Mouse (Mus musculus) hindbrain, embryonic 15.5 days (tissue): ENCODE measurements around the gene Rims3. TPM values are rescaled to one million over a fixed set of nuclear protein-coding genes. Genes with fewer than 3 reads are reported as not detected.

Experiments used
- ATAC-seq: fragments of 200-750 bp; cut with Nextera tagmentation; 2 replicates; pipeline ENCODE4 v1.8.0; 2017; ENCODE audit warnings: low read depth, moderate number of reproducible peaks, moderate TSS enrichment; ENCODE audit not compliant: low FRiP score
- H3K27ac ChIP-seq: fragments of 300-500 bp; sonication (generic); replicated peaks from 2 replicates; pipeline ENCODE4 v1.5.1; 2015; ENCODE audit warnings: mild to moderate bottlenecking, inconsistent platforms
- H3K27me3 ChIP-seq: fragments of 300-500 bp; sonication (generic); 2 replicates; pipeline ENCODE4 v1.6.1; 2015; ENCODE audit warnings: control low read depth, inconsistent platforms
- H3K36me3 ChIP-seq: fragments of 300-500 bp; sonication (generic); 2 replicates; pipeline ENCODE4 v1.6.1; 2015; ENCODE audit warnings: control low read depth, inconsistent platforms
- H3K4me1 ChIP-seq: fragments of 300-500 bp; sonication (generic); replicated peaks from 2 replicates; pipeline ENCODE4 v1.6.1; 2015; ENCODE audit warnings: control low read depth, inconsistent platforms
- H3K4me2 ChIP-seq: fragments of 300-500 bp; sonication (generic); 2 replicates; pipeline ENCODE4 v1.6.1; 2015; ENCODE audit warnings: moderate library complexity, mild to moderate bottlenecking, inconsistent platforms
- H3K4me3 ChIP-seq: fragments of 300-500 bp; sonication (generic); 2 replicates; pipeline ENCODE4 v1.5.1; 2015; ENCODE audit warnings: mild to moderate bottlenecking, inconsistent platforms
- H3K9ac ChIP-seq: fragments of 300-500 bp; sonication (generic); 2 replicates; pipeline ENCODE4 v1.6.1; 2015; ENCODE audit warnings: inconsistent platforms
- H3K9me3 ChIP-seq: fragments of 300-500 bp; sonication (generic); 2 replicates; pipeline ENCODE4 v1.6.1; 2016; ENCODE audit warnings: control low read depth, inconsistent platforms
- WGBS: fragments of 180-500 bp; shearing (Covaris S2); methylation state at CpG from one replicate; pipeline ENCODE4 v1.1.7; 2015; 5-methylcytosine and 5-hydroxymethylcytosine counted together
- polyA plus RNA-seq: library from polyadenylated mRNA; unstranded; fragments of >200 nt; fragmentation: Nextera tagmentation; extraction: Ambion mirVana; gene quantifications from 2 replicates; pipeline ENCODE4 v1.2.1, GENCODE M21; 2015

Gene Rims3
- polyA plus RNA-seq, 1 experiment from 2014 or later = 26.4 TPM

DNA sequence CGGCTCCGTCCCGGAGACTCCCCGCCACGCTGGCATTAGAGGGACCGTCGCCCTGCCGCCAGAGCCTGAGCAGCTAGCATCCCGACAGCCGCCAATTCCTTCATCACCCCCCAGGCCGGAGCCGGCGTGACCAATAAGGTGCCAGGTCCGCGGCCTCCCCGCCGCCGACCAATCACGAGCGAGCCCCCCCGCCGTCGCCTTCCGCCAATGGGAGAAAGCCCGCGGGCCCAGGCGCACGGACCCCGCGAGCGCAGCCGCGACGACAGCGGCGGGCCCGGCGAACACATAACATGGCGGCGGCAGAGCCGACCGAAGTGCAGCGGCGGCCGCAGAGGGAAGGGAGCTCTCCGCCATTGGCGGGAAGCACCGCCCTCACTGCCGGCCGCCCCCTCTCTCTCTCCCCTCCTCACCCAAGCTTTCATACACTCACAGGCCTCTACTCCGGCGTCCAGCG is 29.5 kb upstream of the Rims3 start:
- peak; percentile 94 for ATAC-seq
- peak overlapping the region; percentile 71 for H3K4me2 ChIP-seq
- H3K4me3 ChIP-seq = peak overlapping the region; percentile 78
- H3K27ac ChIP-seq = peak overlapping the region; percentile 100
- WGBS = under 1% methylated on average over 49 of the region's 53 CpGs
- H3K4me1 ChIP-seq = peaks cover 24% of the 10 kb centered on the region
- H3K36me3 ChIP-seq = no peaks in the 10 kb centered on the region
- H3K9me3 ChIP-seq = no peaks in the 10 kb centered on the region
- no peaks in the 10 kb centered on the region for H3K27me3 ChIP-seq
- H3K9ac ChIP-seq = peak overlapping the region; percentile 100

- Histone ChIP-seq H3K27me3 (no peaks in the 10 kb centered on the region), H3K9ac (peak overlapping the region; percentile 100), H3K9me3 (no peaks in the 10 kb centered on the region), H3K4me3 (peak overlapping the region; percentile 78), H3K4me2 (peak overlapping the region; percentile 71), H3K4me1 (peaks cover 24% of the 10 kb centered on the region), H3K27ac (peak overlapping the region; percentile 100), H3K36me3 (no peaks in the 10 kb centered on the region)
- WGBS = under 1% methylated on average over 40 of the region's 55 CpGs
- peak; percentile 96 for ATAC-seq
Measured at GRCm38 (mm10) chr4:120825577-120826326, 28.9 kb upstream of the Rims3 start.

GRCm38 (mm10) chr4:120826418-120826817 is 28.2 kb upstream of the Rims3 start:
- Histone ChIP-seq H3K9me3 (no peaks in the 10 kb centered on the region), H3K36me3 (no peaks in the 10 kb centered on the region), H3K4me1 (peaks cover 24% of the 10 kb centered on the region), H3K27me3 (no peaks in the 10 kb centered on the region), H3K4me3 (no peak overlapping the region), H3K27ac (peak overlapping the region; percentile 100), H3K4me2 (peak overlapping the region; percentile 71), H3K9ac (no peak overlapping the region)
- ATAC-seq = no peak
- whole genome bisulfite sequencing = 93% methylated on average over 6 of the region's 6 CpGs

DNA sequence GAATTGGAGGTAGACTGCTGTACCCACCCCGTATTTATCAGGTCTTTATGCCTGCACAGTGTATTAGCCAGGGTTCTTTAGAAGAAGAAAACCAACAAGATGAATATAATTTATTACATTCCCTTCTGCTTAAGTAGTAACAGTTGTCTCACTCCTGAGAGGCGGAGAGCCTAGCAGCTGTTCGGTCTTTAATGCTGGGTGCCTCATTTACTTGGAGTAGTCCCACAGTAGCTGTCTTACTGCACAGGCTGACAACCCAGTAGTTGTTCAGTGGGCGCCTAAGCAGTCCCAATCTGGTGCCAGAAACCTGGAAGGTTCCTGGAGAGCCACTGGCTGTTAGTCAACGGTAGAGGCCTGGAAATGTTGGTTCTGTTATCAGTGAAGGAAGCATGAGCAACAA is 23.8 kb upstream of the Rims3 start:
- Histone ChIP-seq H3K27me3 (no peaks in the 10 kb centered on the region), H3K4me2 (no peak overlapping the region), H3K36me3 (no peaks in the 10 kb centered on the region), H3K9me3 (no peaks in the 10 kb centered on the region), H3K27ac (no peak overlapping the region), H3K4me1 (no peaks in the 10 kb centered on the region), H3K9ac (no peak overlapping the region), H3K4me3 (no peak overlapping the region)
- WGBS = 76% methylated on average over 5 of the region's 5 CpGs
- ATAC-seq = no peak

GRCm38 (mm10) chr4:120831472-120831871 is 23.1 kb upstream of the Rims3 start, which contains the start of gene Nfyc:
Gene Nfyc, minus strand, starts transcription at chr4:120831572.
- Histone ChIP-seq H3K9me3 (no peaks in the 10 kb centered on the region), H3K4me1 (no peaks in the 10 kb centered on the region), H3K4me3 (no peak within 1 kb of the TSS), H3K27ac (no peak within 1 kb of the TSS), H3K9ac (no peak within 1 kb of the TSS), H3K27me3 (no peaks in the 10 kb centered on the region), H3K36me3 (no peaks in the 10 kb centered on the region), H3K4me2 (no peak within 1 kb of the TSS)
- no peak for ATAC-seq
- 92% methylated on average over 4 of the region's 4 CpGs for WGBS

- H3K9me3 ChIP-seq = no peaks in the 10 kb centered on the region
- no peak overlapping the region for H3K27ac ChIP-seq
- H3K4me1 ChIP-seq = no peaks in the 10 kb centered on the region
- no peaks in the 10 kb centered on the region for H3K36me3 ChIP-seq
- no peak overlapping the region for H3K9ac ChIP-seq
- WGBS = 82% methylated on average over 3 of the region's 3 CpGs
- ATAC-seq = no peak
- H3K27me3 ChIP-seq = no peaks in the 10 kb centered on the region
- H3K4me3 ChIP-seq = no peak overlapping the region
- H3K4me2 ChIP-seq = no peak overlapping the region
Measured at GRCm38 (mm10) chr4:120841342-120841741, 13.3 kb upstream of the Rims3 start.

- H3K9ac ChIP-seq = no peak overlapping the region
- no peak overlapping the region for H3K4me2 ChIP-seq
- no peaks in the 10 kb centered on the region for H3K36me3 ChIP-seq
- 60% methylated on average over 7 of the region's 7 CpGs for WGBS
- H3K27me3 ChIP-seq = no peaks in the 10 kb centered on the region
- H3K4me1 ChIP-seq = 0 out of 2 replicates have a peak, but pooled peaks cover 3% of the 10 kb centered on the region
- ATAC-seq = no peak
- no peaks in the 10 kb centered on the region for H3K9me3 ChIP-seq
- H3K27ac ChIP-seq = no peak overlapping the region
- H3K4me3 ChIP-seq = no peak overlapping the region
Measured at GRCm38 (mm10) chr4:120844423-120845082, 10.1 kb upstream of the Rims3 start.

DNA sequence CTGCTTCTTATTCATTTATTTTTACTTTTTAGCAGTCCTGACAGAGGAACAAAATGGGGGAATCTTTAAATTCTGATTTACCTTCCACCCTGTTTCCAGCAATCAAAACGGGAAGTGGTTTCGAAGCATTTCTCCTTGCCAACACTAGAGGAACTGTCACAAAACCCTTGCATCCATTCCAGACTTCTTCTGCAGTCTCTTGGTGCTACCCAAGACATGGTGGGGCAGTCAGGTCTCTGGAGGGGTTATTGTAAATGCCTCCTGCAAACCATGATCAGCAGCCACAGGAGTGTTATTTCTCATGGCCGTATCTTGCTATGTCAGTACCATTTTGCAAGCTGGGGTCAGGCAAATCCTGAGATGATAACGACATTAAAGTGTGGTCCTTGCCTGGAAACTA is 9.5 kb upstream of the Rims3 start:
- Histone ChIP-seq H3K4me3 (no peak overlapping the region), H3K9ac (no peak overlapping the region), H3K4me1 (0 out of 2 replicates have a peak, but pooled peaks cover 3% of the 10 kb centered on the region), H3K27me3 (no peaks in the 10 kb centered on the region), H3K27ac (no peak overlapping the region), H3K36me3 (no peaks in the 10 kb centered on the region), H3K9me3 (no peaks in the 10 kb centered on the region), H3K4me2 (no peak overlapping the region)
- no peak for ATAC-seq
- 78% methylated on average over 4 of the region's 4 CpGs for WGBS

GRCm38 (mm10) chr4:120848909-120849308 is 5.7 kb upstream of the Rims3 start:
- Histone ChIP-seq H3K4me2 (no peak overlapping the region), H3K4me1 (peaks cover 5% of the 10 kb centered on the region; the same call in 1 of the 2 replicates), H3K9me3 (no peaks in the 10 kb centered on the region), H3K4me3 (no peak overlapping the region), H3K9ac (no peak overlapping the region), H3K36me3 (no peaks in the 10 kb centered on the region), H3K27me3 (0 out of 2 replicates have a peak, but pooled peaks cover 9% of the 10 kb centered on the region), H3K27ac (no peak overlapping the region)
- WGBS = 75% methylated on average over 6 of the region's 6 CpGs
- no peak for ATAC-seq

- no peak for ATAC-seq
- peaks cover 5% of the 10 kb centered on the region; the same call in 1 of the 2 replicates for H3K4me1 ChIP-seq
- H3K27me3 ChIP-seq = 0 out of 2 replicates have a peak, but pooled peaks cover 11% of the 10 kb centered on the region
- H3K27ac ChIP-seq = no peak overlapping the region
- H3K36me3 ChIP-seq = no peaks in the 10 kb centered on the region
- H3K9me3 ChIP-seq = no peaks in the 10 kb centered on the region
- WGBS = 58% methylated on average over 11 of the region's 11 CpGs
- no peak overlapping the region for H3K4me2 ChIP-seq
- H3K9ac ChIP-seq = no peak overlapping the region
- no peak overlapping the region for H3K4me3 ChIP-seq
Measured at GRCm38 (mm10) chr4:120849451-120849850, 5.2 kb upstream of the Rims3 start.

DNA sequence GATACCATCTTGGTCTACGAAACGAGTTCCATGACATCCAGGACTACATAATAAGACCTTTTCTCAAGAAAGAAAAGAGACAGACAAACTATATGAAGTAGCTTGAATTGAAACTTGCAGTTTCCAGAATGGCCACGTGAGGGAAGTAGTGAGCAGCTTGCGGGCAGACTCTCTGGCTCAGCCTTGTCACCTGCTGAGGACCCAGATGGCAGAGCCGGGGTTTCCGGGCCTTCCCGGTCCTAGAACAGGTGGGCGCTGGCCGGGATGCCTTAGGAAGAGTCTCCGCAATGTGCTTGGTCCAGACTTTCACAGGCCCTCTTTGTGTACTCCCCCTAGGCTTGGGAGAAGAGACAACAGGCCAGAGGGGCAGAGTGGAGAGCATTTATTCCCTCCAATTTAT is 3.7 kb upstream of the Rims3 start:
- Histone ChIP-seq H3K4me1 (peaks cover 13% of the 10 kb centered on the region), H3K9me3 (no peaks in the 10 kb centered on the region), H3K4me3 (no peak overlapping the region), H3K27ac (no peak overlapping the region), H3K9ac (no peak overlapping the region), H3K27me3 (0 out of 2 replicates have a peak, but pooled peaks cover 11% of the 10 kb centered on the region), H3K36me3 (no peaks in the 10 kb centered on the region), H3K4me2 (no peak overlapping the region; the same call in 1 of the 2 replicates)
- no peak for ATAC-seq
- WGBS = 2% methylated on average over 10 of the region's 10 CpGs

- H3K27me3 ChIP-seq = 0 out of 2 replicates have a peak, but pooled peaks cover 11% of the 10 kb centered on the region
- 13% methylated on average over 7 of the region's 7 CpGs for WGBS
- H3K4me1 ChIP-seq = peaks cover 25% of the 10 kb centered on the region
- H3K36me3 ChIP-seq = no peaks in the 10 kb centered on the region
- peak overlapping the region; percentile 66 for H3K4me2 ChIP-seq
- ATAC-seq = no peak
- peak overlapping the region; percentile 74 for H3K9ac ChIP-seq
- peak overlapping the region; percentile 72 for H3K27ac ChIP-seq
- peak overlapping the region; percentile 75 for H3K4me3 ChIP-seq
- no peaks in the 10 kb centered on the region for H3K9me3 ChIP-seq
Measured at GRCm38 (mm10) chr4:120855360-120856060, 894 bp downstream of the Rims3 start.
